Mouse (Mus musculus) midbrain, embryonic 16.5 days (tissue): ENCODE data around the gene Fam151a. TPM values are rescaled to one million over a fixed set of nuclear protein-coding genes. Genes with fewer than 3 reads are reported as not detected.
A peak's percentile ranks its signal among the peaks of the same experiment; 100 is the strongest.
"Not testable (repeated sequence)": the region's sequence is repeated elsewhere in the genome, so short reads cannot be mapped to it uniquely, and the experiment has no call there.

Experiments
- ATAC-seq: fragments of 200-750 bp; cut with Nextera tagmentation; 2 replicates; pipeline ENCODE4 v1.8.0; 2017; ENCODE audit warnings: moderate TSS enrichment
- H3K27ac ChIP-seq: fragments of 300-500 bp; sonication (generic); 2 replicates; pipeline ENCODE4 v1.5.1; 2014; ENCODE audit warnings: mild to moderate bottlenecking, low read length, mixed read lengths
- H3K27me3 ChIP-seq: fragments of 300-500 bp; sonication (generic); 2 replicates; pipeline ENCODE4 v1.6.1; 2014; ENCODE audit warnings: low read depth, low read length, mixed read lengths; ENCODE audit not compliant: control insufficient read depth, insufficient read depth
- H3K36me3 ChIP-seq: fragments of 300-500 bp; sonication (generic); 2 replicates; pipeline ENCODE4 v1.6.1; 2014; ENCODE audit warnings: mild to moderate bottlenecking, low read length, moderate library complexity, mixed read lengths; ENCODE audit not compliant: control insufficient read depth, insufficient read depth
- H3K4me1 ChIP-seq: fragments of 300-500 bp; sonication (generic); 2 replicates; pipeline ENCODE4 v1.6.1; 2014; ENCODE audit warnings: mild to moderate bottlenecking, low read length, mixed read lengths; ENCODE audit not compliant: control insufficient read depth, insufficient read depth
- H3K4me2 ChIP-seq: fragments of 300-500 bp; sonication (generic); 2 replicates; pipeline ENCODE4 v1.6.1; 2014; ENCODE audit warnings: mild to moderate bottlenecking, low read length, mixed read lengths
- H3K4me3 ChIP-seq: fragments of 300-500 bp; sonication (generic); 2 replicates; pipeline ENCODE4 v1.5.1; 2014; ENCODE audit warnings: low read depth, mild to moderate bottlenecking, low read length, moderate library complexity, mixed read lengths
- H3K9ac ChIP-seq: fragments of 300-500 bp; sonication (generic); 2 replicates; pipeline ENCODE4 v1.6.1; 2014; ENCODE audit warnings: low read depth, low read length, mixed read lengths
- H3K9me3 ChIP-seq: fragments of 300-500 bp; sonication (generic); replicated peaks from 2 replicates; pipeline ENCODE4 v1.6.1; 2014; ENCODE audit warnings: mild to moderate bottlenecking, low read length, mixed read lengths; ENCODE audit not compliant: control insufficient read depth, poor library complexity, severe bottlenecking
- WGBS: fragments of 180-500 bp; shearing (Covaris S2); extraction: QIAGEN DNeasy Blood & Tissue Kit; methylation state at CpG from one replicate; pipeline ENCODE4 v1.1.7; 2014; 5-methylcytosine and 5-hydroxymethylcytosine counted together
- polyA plus RNA-seq: library from polyadenylated mRNA; unstranded; fragments of >200 nt; fragmentation: Nextera tagmentation; extraction: Ambion mirVana; gene quantifications from 2 replicates; pipeline ENCODE4 v1.2.1, GENCODE M21; 2015

Gene Fam151a
- polyA plus RNA-seq, 1 experiment from 2014 or later: not detected

DNA sequence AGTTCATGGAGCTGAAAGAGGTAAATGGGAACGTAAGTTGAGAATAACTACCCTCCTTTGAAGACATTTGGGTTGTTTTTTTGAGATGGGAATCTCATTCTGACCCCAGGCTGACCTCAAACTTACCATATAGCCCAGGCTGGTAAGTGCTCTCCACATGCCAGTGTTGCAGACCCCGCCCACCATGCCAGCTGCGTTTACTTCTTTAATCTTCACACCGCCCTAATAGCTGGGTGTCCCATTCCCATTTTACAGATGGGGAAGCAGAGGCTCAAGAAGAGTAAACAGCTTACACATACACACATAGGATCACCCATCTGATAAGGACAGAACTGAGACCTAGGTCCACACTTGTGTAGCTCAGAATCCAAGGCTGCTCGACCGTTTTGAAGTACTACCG lies 51.1 kb downstream of the Fam151a start:
- Histone ChIP-seq H3K4me1 (peaks cover 23% of the 10 kb centered on the region), H3K9ac (no peak overlapping the region), H3K4me3 (no peak overlapping the region), H3K27ac (no peak overlapping the region), H3K4me2 (no peak overlapping the region), H3K27me3 (no peaks in the 10 kb centered on the region), H3K9me3 (no peaks in the 10 kb centered on the region), H3K36me3 (no peaks in the 10 kb centered on the region)
- 91% methylated on average over 7 of the region's 7 CpGs for WGBS
- no peak for ATAC-seq

- no peak overlapping the region for H3K4me3 ChIP-seq
- 42% methylated on average over 7 of the region's 7 CpGs for WGBS
Measured at GRCm38 (mm10) chr4:106785345-106785744, 51.7 kb downstream of the Fam151a start.

DNA sequence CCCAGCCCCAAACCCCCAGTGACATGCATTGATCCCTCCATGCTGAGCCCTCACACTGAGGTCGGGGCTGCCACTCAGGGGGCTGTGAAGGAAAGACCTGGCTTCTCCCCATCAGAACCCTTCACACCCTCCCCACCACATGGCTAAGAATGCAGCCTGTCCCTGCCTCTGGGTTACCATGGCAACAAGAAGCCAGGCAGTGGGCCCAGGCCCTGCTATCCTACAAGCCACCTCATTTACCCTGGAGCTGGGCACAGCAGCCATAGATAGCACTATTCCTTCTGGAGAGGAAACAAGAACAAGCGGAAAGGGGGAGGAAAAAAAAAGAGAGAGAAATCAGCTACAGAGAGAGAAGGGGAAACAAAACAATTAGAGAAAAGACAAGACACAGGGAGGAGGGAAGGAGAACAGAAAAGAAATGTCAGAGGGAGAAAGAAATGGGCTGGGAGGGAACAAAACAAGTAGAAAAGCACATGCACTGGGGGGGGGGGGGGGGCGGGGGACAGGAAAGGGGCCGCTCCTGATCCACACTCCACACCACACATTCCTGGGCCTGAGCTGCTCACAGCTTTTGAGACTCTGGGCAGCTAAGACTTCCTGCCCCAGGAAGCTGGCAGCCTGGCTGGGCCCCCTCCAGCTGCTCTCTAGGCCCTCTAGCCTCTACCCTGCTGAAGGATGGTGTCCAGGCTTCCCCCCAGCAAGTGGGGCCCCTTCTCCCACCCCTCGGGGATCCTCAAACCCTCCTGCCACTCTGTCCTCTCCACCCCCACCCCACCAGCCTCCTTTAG lies 52.3 kb downstream of the Fam151a start:
- Histone ChIP-seq H3K4me3 (no peak overlapping the region), H3K9ac (no peak overlapping the region; the same call in 1 of the 2 replicates), H3K27ac (peak overlapping the region; percentile 90), H3K36me3 (no peaks in the 10 kb centered on the region), H3K4me2 (no peak overlapping the region), H3K9me3 (no peaks in the 10 kb centered on the region), H3K4me1 (peaks cover 24% of the 10 kb centered on the region), H3K27me3 (no peaks in the 10 kb centered on the region)
- ATAC-seq: peak; percentile 95
- WGBS: 0% methylated on average over 3 of the region's 5 CpGs

More at GRCm38 (mm10) chr4:106785345-106785744, 51.7 kb downstream of the Fam151a start:
- peak overlapping the region; percentile 90 for H3K27ac ChIP-seq
- H3K4me1 ChIP-seq: peaks cover 24% of the 10 kb centered on the region
- H3K27me3 ChIP-seq: no peaks in the 10 kb centered on the region
- no peak overlapping the region for H3K4me2 ChIP-seq
- no peaks in the 10 kb centered on the region for H3K9me3 ChIP-seq
- ATAC-seq: peak; percentile 44
- H3K9ac ChIP-seq: no peak overlapping the region
- H3K36me3 ChIP-seq: no peaks in the 10 kb centered on the region

DNA sequence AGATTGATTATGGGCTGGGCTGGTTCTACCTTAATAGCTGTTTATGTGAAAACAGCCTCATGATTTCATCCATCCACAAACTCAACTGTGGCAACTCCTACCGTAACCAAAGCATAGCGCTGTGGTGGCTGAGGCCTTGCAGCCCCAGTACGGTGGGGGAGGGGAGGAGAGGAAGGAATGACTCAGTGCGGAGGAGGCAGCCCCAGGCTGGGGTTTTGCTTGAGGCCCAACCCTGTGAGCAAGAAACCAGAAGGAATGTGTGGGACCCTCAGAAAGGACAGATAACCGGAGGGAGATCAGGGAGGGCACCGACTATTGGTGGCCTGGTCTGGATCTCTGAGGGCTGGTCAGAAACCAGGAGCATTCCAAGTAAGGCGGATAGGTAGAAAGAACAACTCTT lies 54.1 kb downstream of the Fam151a start:
- Histone ChIP-seq H3K27ac (no peak overlapping the region), H3K36me3 (no peaks in the 10 kb centered on the region), H3K4me3 (no peak overlapping the region), H3K4me2 (no peak overlapping the region), H3K9ac (no peak overlapping the region), H3K9me3 (no peaks in the 10 kb centered on the region), H3K4me1 (peaks cover 24% of the 10 kb centered on the region), H3K27me3 (no peaks in the 10 kb centered on the region)
- WGBS: 76% methylated on average over 7 of the region's 7 CpGs
- no peak for ATAC-seq

- Histone ChIP-seq H3K9me3 (no peaks in the 10 kb centered on the region), H3K27ac (no peak overlapping the region), H3K4me3 (no peak overlapping the region), H3K9ac (no peak overlapping the region), H3K36me3 (no peaks in the 10 kb centered on the region), H3K27me3 (no peaks in the 10 kb centered on the region), H3K4me2 (no peak overlapping the region), H3K4me1 (peaks cover 24% of the 10 kb centered on the region)
- ATAC-seq: no peak
- 92% methylated on average over 11 of the region's 11 CpGs for WGBS
Measured at GRCm38 (mm10) chr4:106788627-106789026, 54.9 kb downstream of the Fam151a start.

GRCm38 (mm10) chr4:106789705-106790104 lies 56.0 kb downstream of the Fam151a start:
- H3K27me3 ChIP-seq: no peaks in the 10 kb centered on the region
- WGBS: 70% methylated on average over 9 of the region's 9 CpGs
- no peak overlapping the region for H3K9ac ChIP-seq
- H3K27ac ChIP-seq: no peak overlapping the region
- no peak overlapping the region for H3K4me3 ChIP-seq
- no peaks in the 10 kb centered on the region for H3K36me3 ChIP-seq
- peaks cover 24% of the 10 kb centered on the region for H3K4me1 ChIP-seq
- no peak overlapping the region for H3K4me2 ChIP-seq
- ATAC-seq: no peak
- H3K9me3 ChIP-seq: no peaks in the 10 kb centered on the region

GRCm38 (mm10) chr4:106790218-106790617 lies 56.5 kb downstream of the Fam151a start:
- H3K27me3 ChIP-seq, ATAC-seq, H3K4me3 ChIP-seq, H3K9me3 ChIP-seq, H3K9ac ChIP-seq, H3K27ac ChIP-seq, H3K4me2 ChIP-seq, H3K36me3 ChIP-seq: not testable (repeated sequence)
- 82% methylated on average over 5 of the region's 5 CpGs for WGBS
- peaks cover 23% of the 10 kb centered on the region for H3K4me1 ChIP-seq

GRCm38 (mm10) chr4:106790938-106791337 lies 57.2 kb downstream of the Fam151a start:
- no peak for ATAC-seq
- Histone ChIP-seq H3K9me3 (no peaks in the 10 kb centered on the region), H3K4me1 (peaks cover 16% of the 10 kb centered on the region), H3K9ac (no peak overlapping the region), H3K4me2 (no peak overlapping the region), H3K4me3 (no peak overlapping the region), H3K27me3 (no peaks in the 10 kb centered on the region), H3K36me3 (no peaks in the 10 kb centered on the region), H3K27ac (no peak overlapping the region)
- whole genome bisulfite sequencing: 89% methylated on average over 1 of the region's 1 CpGs

DNA sequence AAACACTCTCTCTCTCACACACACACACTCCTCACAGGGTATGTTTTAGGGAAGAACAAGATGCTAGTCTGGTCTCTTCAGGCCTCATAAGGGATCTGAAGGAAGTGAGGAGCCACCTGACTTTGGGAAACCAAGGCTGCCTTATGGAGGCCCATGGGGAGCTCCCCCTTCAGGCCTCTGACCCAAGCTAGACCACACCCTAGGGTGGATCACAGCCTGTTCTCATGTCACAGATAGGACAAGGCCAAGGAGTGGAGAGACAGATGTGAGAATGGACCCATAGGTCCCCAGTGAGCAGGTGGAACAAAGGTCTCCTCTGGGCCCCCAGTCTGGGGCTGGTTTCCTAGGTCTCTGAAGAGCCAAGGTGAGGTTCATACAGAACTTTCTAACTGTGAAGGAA lies 58.6 kb downstream of the Fam151a start:
- ATAC-seq: no peak
- peaks cover 5% of the 10 kb centered on the region; the same call in 1 of the 2 replicates for H3K4me1 ChIP-seq
- H3K27me3 ChIP-seq: no peaks in the 10 kb centered on the region
- no peaks in the 10 kb centered on the region for H3K9me3 ChIP-seq
- H3K36me3 ChIP-seq: no peaks in the 10 kb centered on the region
- H3K27ac ChIP-seq: no peak overlapping the region
- no peak overlapping the region for H3K4me3 ChIP-seq
- H3K9ac ChIP-seq: no peak overlapping the region
- no peak overlapping the region for H3K4me2 ChIP-seq
